Mouse (Mus musculus) spleen, postnatal 36 days (tissue): ENCODE measurements around the gene Rnf217.
A peak's percentile ranks its signal among the peaks of the same experiment; 100 is the strongest.

Experiments
- DNase-seq, 2 experiments: peaks; one replicate each; pipeline ENCODE4 v3.0.0; 2022; ENCODE audit warnings: low spot score in 2 of 2, mixed read lengths in 1 of 2

The Rnf217 gene

DNA sequence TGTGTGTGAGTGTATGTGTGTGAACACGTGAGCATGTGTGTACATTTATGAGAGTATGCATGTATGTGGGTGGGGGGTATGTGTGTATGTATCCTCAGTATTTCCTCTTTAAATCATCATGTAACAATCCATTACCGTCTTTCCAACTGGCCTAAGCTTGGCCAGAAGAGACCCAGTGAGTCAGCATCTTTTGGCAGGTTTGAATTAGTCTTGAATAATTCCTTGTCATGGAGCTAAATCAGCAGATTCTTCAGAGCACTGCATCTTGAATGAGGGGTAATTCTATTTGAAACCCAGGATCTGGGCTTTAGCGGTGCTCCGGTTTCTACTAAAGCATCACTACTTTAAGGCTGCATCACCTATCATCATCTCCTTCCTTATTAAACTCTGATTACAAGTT lies 55.7 kb downstream of the Rnf217 start:
- DNase-seq: no peak

DNA sequence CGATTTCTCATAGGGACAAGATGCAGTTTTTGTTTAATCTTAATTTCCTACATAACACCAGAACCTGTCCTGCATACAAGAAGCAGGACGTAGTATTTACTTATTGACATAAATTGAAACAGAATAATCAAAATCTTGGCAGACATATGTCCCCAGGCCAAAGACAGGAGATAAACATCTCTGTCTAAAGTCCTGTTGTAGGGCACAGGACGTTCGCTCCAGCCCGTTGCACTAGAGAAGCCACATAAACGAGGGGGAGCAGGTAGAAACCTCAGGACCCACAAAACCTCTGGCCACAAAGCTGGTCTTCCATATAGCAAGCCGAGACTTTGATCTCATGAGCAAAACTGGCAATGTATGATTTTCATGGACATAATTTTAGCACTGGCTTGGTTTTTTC lies 57.1 kb downstream of the Rnf217 start:
- DNase-seq: no peak

DNA sequence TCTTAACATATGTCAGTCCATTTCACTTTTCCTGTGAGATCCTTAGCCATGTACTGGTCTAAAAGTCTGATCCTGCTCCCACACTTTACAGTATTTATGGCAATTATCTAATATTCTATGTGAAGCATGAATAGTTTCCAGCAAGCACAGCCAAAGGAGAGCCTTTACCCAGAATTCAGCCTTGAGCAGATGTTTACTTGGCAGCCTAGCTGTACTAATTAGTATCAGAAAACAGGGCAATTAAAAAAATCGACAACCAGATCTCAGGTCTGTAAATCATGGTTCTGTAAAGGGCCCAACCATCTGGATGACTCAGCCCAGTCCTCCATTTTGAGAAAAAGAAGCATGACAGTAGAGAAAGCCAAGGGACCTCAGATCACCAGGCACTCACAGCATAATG lies 57.6 kb downstream of the Rnf217 start:
- DNase-seq: no peak

DNA sequence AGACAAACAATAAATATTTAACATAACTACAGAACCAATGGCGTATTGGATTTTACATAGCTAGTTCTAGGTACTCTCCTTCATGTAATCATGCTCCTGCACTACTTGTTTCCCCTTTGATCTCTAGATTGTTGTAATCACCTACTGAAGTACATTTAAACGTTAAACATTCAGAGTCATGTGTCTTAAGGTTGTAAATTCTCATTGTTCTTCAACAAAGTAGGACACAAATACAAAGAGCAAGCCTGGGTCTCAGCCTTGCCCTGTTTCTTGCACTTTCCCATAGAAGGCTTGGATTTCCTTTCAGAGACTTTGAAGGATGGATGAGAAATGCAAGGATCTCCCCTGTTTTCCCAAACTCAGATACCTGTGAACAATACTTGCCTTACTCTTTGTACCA lies 61.8 kb downstream of the Rnf217 start:
- no peak for DNase-seq

DNA sequence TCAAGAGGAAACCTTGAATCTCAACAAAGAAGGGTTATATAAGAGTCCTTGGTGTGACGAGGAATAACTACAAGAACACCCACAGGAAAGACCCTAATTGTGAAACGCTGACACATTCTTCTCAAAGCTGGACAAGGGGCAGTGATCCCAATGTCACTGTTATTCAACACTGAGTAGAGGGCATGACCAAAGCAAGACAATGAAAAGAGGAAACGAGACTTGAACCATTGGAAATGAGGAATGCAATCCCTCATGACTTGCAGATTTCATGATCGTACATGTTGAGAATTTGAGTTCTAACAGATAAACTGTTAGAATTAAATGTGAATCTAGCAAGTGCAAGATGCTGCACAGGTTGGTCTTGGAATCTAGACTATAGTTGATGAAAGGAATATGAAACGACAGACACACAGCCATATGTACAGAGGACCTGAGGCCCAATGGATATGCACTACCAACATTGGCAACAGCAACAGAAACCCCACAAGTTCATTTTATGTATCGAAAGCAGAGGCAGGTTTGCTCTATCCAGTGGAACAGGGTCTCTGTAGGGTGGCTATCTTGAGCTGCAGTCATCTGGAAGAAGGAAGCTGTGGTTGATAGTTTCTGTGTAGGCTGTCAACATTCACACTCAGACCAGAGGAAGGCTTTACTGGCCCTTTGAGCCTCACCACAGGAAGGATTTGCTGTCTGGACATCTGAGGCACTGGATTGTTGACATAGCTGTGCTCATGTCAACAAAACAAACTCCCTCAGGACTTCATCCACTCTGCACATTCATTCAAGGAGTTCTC lies 64.6 kb downstream of the Rnf217 start:
- no peak for DNase-seq

DNA sequence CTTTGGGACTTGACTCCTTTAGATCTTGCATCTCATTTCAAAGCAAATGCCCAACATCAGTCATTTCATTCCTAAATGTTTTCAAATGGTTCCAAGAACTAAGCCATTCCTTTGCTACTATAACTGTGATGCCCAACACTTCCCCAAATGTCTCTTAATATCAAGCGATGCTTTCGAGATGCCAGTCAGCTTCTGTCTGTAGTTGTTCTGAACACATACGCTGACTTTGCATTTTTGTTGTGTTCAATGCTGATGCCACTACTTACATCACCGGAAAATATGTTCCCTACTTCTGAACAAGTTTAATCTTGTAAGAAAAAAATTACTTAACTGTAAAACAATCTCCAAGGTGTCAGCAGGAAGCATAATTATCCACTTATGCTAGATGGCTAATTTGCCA lies 68.5 kb downstream of the Rnf217 start:
- no peak for DNase-seq

DNA sequence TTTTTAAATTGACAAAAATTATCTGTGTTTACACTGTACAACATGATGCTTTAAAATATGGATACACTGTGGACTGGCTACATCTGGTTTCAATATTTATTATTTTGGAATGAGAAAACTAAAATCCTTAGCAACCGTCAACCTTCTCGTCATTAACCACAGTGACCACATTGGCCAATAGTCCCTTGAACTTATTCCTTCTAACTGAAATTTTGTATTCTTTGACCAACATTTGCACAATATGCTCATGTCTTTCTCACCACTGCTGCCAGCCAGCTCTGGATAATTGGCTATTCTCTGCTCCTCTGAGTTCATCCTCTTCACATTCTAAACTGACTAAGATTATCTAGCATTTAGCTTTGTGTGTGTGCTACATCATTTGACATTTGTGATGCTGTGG lies 69.6 kb downstream of the Rnf217 start:
- no peak for DNase-seq

DNA sequence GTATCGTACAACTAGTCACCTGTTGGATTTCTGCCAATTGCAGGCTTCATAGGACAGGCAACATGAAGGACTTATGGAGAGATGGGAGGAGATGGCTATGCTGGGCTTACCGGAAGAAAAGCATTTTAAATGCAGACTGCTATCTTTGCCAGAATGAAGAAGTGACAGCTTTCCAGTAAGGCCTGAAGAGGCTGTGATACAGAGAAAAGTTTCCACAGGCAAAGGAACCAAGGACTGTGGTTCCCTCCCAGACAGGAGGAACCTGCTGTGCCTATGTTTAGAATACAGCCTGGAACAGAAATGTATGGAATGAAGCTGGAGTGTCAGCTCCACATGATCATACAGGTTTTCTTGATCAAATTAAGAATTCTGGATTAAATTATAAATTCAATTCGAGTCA lies 70.3 kb downstream of the Rnf217 start:
- no peak for DNase-seq

DNA sequence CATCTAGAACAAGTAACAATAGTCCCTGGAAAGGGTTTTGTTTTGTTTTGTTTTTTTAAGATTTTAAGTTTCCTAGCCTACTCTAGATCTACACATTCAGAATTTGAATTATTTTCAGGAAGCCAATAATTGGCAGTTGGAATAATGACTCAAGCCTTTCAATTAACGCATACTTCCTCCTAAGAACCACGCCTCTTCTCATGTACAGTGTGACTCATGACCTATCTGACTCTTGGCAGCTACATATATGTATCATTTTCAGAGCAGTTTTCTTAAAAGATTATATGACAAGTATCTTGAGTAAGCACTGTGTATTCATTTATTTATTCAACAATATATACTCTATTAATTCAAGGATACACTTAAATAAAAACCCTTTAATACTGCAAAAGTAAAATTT lies 70.7 kb downstream of the Rnf217 start:
- no peak for DNase-seq

DNA sequence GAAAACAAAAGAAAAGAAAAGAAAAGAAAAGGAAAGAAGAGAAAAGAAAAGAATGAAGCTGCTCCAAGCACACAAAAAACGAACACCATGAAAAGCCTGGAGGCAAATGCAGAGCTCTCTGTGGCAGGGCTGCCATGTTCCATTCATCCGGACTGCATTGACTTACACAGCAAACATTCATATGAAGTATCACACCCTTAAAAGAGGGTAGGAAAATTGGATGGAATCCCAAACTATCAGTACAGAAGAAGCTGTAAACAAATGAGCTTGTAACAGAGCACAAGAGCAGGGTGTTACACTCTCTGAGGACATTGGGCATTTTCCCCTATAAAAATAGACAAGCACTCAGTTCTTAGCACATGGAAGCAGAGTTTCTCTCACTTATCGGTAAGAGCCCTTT lies 71.8 kb downstream of the Rnf217 start:
- DNase-seq: no peak

DNA sequence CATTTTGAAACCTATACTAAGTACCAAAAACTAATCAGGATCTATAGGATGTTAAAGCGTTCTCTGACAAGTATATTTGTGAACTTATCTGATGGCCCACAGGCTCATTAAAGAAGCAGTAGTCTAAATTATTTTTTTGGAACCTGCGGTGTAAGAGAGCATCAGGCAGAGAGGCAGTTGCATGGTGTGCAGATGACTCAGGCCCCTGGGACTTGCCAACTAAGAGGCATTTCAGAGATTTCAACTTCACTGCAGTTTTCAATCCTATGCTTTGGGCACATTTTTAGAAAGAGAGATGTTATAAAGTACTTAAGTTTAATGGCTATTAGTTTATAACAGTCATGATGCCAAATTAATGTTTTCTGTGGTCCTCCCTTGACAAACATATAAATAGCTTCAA lies 73.9 kb downstream of the Rnf217 start:
- no peak for DNase-seq

DNA sequence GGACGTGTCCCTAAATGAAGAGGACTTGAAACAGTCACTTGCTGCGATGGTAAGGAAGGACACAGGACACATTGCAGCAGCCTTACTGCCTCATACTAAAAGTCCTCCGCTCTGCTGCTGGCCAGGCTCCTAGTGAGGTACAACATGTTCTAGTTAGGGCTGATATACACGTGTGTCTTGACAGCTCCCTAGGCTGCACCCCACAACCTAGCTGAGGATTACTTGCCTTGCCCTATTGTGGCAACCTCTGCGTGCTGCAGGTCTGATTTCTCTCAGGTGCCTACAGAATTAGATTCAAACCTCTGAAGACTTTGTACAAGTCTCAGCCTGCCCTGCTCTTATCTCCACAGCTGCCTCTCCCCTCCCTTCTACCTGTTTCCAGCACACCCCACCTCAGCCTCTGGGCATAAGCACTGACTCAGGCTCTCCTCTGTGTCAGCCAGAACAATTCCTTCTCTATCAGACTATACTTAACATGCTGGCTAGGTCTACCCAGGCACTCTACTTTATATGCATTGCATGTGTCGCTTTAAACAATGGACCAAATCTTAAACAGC lies 75.6 kb downstream of the Rnf217 start:
- DNase-seq: no peak

DNA sequence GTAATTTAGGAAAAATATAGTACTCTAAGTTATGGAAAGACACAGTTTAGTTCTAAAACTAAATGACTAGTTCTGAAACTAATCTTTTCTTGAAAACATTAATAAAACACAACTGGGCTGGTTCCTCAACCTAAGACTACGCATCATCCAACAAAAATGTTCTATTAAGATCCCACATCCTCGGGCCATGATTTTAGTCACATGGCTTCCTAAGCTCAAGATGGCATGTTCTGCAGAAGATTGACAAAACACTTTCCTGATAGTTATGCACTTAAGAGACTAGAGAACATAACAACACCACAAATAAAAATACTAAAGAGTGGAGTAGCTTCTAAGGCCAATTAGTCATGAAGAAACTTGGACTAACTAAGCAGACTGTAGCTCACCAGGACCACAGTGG lies 76.2 kb downstream of the Rnf217 start:
- DNase-seq: no peak

DNA sequence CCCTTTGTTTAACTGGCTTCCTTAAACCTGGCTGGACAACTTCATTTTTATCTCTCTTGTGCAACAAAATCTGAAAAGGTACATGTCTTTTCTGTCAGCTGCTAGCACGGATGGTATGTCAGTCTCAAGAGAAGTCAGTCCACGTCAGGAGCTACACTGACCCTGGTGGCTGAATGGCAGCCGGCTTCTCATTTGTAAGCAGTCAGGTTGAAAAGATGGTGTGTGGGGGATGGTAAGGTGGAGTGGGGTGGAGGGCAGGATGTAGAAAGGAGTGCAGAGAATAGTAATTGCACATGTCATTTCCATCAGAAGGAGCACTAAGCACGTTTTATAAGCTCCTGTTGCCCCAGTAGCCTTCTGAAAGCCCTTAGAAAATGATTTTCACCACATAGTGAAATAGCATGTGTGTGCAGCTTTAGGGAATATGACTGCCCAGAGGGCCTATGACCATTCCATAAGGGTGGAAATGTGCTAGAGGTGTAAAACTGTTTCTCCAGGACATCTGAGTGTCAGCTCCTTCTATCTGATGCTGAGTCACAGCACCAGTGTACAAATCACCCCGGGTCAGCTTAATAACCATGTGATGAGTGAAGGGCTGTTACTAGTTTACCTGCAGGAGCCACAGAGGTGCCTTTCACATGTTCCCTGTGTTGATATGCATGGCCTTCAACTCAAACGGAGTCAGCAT lies 80.5 kb downstream of the Rnf217 start:
- no peak for DNase-seq

DNA sequence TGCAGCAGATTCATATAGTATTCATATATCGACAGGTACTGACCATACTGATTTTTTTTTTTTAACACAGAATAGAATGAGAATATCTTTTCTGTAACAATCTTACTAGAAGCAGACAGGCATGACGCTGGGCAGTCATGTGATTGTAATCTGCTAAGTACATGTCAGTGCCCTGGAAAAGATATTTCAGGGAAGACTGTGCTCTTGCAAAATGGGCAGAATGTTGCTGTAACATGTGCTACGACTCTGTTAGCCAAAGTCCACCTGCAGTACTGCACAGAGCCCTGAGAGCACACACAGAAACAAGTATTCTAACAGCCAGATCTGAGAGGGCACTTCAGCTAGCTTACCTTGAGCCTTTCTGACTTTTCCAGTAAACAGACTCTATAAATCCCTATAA lies 83.3 kb downstream of the Rnf217 start:
- no peak for DNase-seq

DNA sequence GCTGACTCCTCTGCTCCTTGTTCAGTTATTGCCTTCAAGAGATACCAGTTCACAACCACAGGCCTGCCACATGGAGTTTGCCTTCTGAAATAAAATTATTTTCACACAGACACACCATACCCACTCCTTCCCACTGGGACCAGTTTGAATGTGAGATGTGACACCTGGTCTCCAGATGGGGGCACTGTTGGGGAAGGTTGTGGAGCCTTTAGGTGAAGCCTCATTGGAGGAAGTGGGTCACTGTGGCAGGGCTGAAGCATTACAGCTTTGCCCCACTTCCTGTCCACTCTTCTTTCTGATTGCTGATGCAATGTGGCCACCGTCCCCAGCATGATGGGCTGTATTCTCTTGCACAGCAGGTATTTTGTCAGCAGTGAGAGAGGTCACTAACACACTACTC lies 89.6 kb downstream of the Rnf217 start:
- peak in 1 of 2 experiments; percentile 4 for DNase-seq

DNA sequence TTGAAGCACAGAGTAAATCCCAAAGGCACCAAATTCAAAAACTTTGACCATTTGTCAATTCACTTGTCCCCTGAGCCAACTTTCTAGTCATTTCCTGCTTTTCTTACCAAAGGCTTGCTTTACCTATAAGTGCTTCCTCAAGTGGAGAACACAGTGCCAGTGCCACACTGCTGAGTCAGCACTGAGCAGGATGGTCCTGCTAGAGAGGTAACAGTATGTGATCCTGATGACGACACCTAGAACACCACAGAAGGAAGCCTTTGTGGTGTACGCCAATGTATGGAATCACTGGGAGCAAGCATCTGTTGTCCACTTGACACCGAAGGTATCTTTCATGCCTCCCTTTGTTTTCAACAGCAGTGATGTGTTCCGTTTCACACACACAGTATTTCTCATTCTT lies 90.8 kb downstream of the Rnf217 start:
- DNase-seq: no peak

DNA sequence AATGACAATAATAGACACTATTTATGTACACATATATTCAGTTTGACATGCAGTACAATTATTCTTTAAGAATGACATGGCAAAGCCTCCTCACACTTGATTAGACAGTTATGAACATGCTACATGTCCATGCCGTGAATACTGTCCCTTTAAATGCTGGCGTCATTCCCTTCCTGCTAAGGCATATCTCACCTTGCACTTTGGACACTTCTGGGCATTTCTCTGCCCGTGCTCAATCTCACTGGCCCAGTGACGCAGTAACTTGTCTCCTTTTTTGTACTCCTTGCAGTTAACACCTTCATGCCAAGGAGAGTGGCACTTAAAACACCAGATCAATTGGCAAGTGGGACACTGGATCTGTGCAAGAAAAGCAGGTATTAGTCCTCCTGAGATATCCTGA lies 91.8 kb downstream of the Rnf217 start:
- no peak for DNase-seq

DNA sequence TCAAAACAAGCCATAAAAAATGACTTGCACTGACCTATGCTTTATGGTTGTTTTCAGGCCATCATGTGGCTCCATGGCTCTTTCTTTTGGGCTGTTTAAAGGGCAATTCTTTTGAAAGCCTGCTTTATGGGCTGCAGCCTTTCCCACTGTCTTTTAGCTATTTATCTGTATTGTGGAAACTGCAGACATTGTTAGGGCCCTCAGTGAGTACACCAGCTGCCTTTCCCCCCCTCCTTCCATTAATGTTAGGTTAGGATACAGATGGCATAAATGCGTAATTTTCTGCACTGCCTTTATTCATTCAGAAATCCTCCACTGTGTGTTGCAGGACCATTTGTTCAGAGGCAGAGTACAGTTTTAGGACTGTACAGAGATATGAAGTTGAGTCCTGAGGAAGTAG lies 93.1 kb downstream of the Rnf217 start:
- no peak for DNase-seq

DNA sequence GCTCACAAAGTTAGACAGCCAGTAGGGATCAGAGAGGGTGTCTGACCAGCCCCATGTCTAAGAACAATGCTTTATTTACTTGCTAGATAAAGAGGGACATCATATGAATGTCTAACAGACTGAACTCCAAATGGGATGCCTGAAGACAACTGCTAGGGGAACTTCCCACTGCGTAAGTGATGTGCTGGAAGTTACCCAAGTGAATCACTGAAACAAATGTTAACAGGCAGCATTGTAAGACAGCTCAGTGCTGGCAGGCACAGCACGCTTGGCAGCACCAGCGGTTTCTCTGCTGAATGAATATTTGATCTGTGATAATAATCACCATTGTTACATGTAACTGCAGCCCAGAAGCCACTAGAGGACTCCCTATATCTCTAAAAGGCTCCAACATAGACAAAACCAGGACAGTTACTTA lies 104.8 kb downstream of the Rnf217 start:
- DNase-seq: no peak

DNA sequence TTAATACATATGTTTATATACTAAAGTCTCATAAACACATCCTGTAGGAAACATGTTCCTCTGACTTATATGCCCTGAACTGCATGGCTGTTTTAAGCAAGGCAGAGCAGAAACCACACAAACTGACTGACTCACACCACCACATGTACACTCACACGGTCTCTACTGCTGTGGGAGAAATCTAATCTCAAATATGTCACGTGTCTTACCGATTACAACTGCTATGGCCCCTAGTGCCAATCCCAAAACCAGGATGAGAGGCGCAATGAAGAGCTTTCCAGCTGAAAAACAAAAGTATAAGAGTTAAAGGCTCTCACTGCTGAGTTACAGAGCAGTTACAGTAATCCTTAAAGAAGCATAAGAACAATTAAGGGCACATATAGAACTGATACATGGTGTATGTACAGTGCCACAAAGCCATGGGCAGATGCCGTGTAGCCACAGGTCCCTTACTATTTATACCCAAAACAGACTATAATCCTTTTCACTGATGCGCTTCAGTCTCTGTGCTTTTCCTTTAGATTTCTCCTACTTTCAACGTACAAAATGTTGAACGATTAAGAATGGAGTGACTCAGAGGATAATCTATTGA lies 105.3 kb downstream of the Rnf217 start:
- no peak for DNase-seq

DNA sequence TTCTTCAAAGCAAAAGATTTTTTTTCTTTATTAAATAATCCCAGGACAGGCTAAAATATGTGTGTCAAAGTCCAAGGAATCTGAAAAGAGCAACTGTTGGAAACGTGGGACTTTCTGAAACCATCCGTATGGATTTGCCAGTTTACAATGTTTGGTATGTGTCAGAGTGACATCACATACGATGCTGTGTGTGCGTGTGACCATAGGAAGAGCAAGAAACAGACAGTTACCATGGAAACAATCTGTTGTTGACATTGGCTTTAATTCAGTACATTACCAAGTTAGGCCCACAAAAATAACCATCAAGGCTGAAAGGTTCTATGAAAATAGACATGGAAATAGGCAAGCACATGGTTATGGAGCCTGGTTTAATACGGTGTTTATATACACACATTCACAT lies 107.3 kb downstream of the Rnf217 start:
- no peak for DNase-seq

DNA sequence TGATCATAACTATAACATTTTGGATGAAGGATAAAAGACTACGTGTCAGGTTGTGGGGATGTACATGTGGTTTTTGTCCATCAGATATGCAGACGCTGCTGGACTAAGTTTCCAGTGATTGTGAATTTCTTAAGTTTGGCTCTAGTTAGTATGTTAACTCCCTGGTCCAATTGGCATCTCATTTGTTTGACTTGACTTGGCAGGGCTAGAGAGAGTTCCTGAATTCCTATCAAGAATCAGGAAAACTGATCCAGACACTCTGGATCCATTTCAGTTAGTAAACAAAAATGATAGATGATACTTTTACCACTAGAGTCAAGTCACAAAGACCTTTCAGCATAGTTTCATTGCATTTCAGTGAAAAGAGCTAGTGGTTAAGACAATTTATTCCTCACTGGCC lies 112.1 kb downstream of the Rnf217 start:
- DNase-seq: no peak
